Mouse (Mus musculus) heart, adult 2 months (tissue): ENCODE results near the gene Clba1.

ENCODE experiments used
- CTCF ChIP-seq: fragments of 200-600 bp; IDR thresholded peaks from 2 replicates; pipeline ENCODE4 v1.8.1; 2022; ENCODE audit warnings: antibody characterized with exemption, mild to moderate bottlenecking, moderate library complexity
- EP300 ChIP-seq: fragments of 200-500 bp; IDR thresholded peaks from 2 replicates; pipeline ENCODE4 v1.6.1; 2011; ENCODE audit warnings: low read depth, low read length, control low read depth; ENCODE audit not compliant: insufficient read depth
- POLR2A ChIP-seq: fragments of 200-500 bp; IDR thresholded peaks from 2 replicates; pipeline ENCODE4 v1.6.1; 2011; ENCODE audit warnings: mild to moderate bottlenecking, low read depth, low read length, control low read depth; ENCODE audit not compliant: insufficient read depth

DNA sequence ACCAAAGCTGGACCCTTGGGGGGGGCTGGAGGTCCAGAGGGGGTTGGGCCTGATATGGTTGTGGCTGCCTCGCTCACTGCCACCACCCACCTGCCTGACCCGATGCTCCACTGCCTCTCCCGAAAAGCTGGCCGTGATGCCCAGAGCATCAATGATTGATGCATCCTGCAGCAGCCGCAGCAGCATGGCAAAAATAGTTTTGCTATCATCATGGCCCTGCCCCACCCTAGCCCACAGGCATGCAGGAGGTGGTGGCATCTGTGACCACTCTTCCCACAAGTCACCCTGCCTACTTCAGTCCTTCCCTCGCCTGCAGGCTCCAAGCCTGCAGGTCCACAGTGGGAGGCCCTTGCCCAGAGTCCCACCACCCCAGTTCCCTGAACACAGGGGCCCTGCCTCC, 2.7 kb upstream of the Clba1 start:
- TF ChIP-seq CTCF (no peak), EP300 (no peak), POLR2A (no peak)
